Mouse (Mus musculus) spleen, postnatal 36 days (tissue): ENCODE results near the gene Ampd1.

ENCODE experiments used
- DNase-seq, 2 experiments: peaks; one replicate each; pipeline ENCODE4 v3.0.0; 2022; ENCODE audit warnings: low spot score in 2 of 2, mixed read lengths in 1 of 2

The Ampd1 gene

GRCm38 (mm10) chr3:103073771-103074170 lies at the start of gene Ampd1:
Ampd1 (plus strand) TSS chr3:103074014.
- no peak for DNase-seq

GRCm38 (mm10) chr3:103026174-103026573 lies 47.6 kb upstream of the Ampd1 start:
- peak in 1 of 2 experiments; percentile 22 for DNase-seq

- no peak for DNase-seq
Observed at GRCm38 (mm10) chr3:103040285-103040684, 33.5 kb upstream of the Ampd1 start.

- DNase-seq = no peak
Observed at GRCm38 (mm10) chr3:103040861-103041379, 32.9 kb upstream of the Ampd1 start.

GRCm38 (mm10) chr3:103056016-103056595 lies 17.7 kb upstream of the Ampd1 start:
- no peak for DNase-seq

GRCm38 (mm10) chr3:103057752-103058151 lies 16.1 kb upstream of the Ampd1 start:
- no peak for DNase-seq

GRCm38 (mm10) chr3:103058207-103059157 lies 15.3 kb upstream of the Ampd1 start, which contains the start of gene Nras:
Nras (plus strand) TSS chr3:103058285.
- DNase-seq = peak; percentile 90 to 92

- DNase-seq = no peak
Observed at GRCm38 (mm10) chr3:103066927-103067326, 6.9 kb upstream of the Ampd1 start.

- DNase-seq = no peak
Observed at GRCm38 (mm10) chr3:103068971-103069370, 4.8 kb upstream of the Ampd1 start.

GRCm38 (mm10) chr3:103075871-103076270 lies 2.1 kb downstream of the Ampd1 start:
- DNase-seq = no peak

GRCm38 (mm10) chr3:103076476-103076875 lies 2.7 kb downstream of the Ampd1 start:
- no peak for DNase-seq

- no peak for DNase-seq
Observed at GRCm38 (mm10) chr3:103079301-103079700, 5.5 kb downstream of the Ampd1 start.

GRCm38 (mm10) chr3:103081051-103081450 lies 7.2 kb downstream of the Ampd1 start:
- no peak for DNase-seq

- DNase-seq = no peak
Observed at GRCm38 (mm10) chr3:103081861-103082453, 8.1 kb downstream of the Ampd1 start.

GRCm38 (mm10) chr3:103082761-103083160 lies 8.9 kb downstream of the Ampd1 start:
- DNase-seq = no peak

- DNase-seq = no peak
Observed at GRCm38 (mm10) chr3:103085986-103086385, 12.2 kb downstream of the Ampd1 start.

- peak; percentile 17 to 24 for DNase-seq
Observed at GRCm38 (mm10) chr3:103091753-103092152, 17.9 kb downstream of the Ampd1 start.

GRCm38 (mm10) chr3:103098662-103099061 lies 24.8 kb downstream of the Ampd1 start:
- DNase-seq = peak; percentile 8

GRCm38 (mm10) chr3:103099667-103100066 lies 25.9 kb downstream of the Ampd1 start:
- DNase-seq = no peak

GRCm38 (mm10) chr3:103100735-103101134 lies 26.9 kb downstream of the Ampd1 start:
- no peak for DNase-seq

GRCm38 (mm10) chr3:103101194-103101593 lies 27.4 kb downstream of the Ampd1 start:
- no peak for DNase-seq

GRCm38 (mm10) chr3:103101909-103102308 lies 28.1 kb downstream of the Ampd1 start:
- peak in 1 of 2 experiments; percentile 15 for DNase-seq
